Mouse (Mus musculus) kidney, postnatal 10 days (tissue): ENCODE measurements around the gene Trim46.
A peak's percentile ranks its signal among the peaks of the same experiment; 100 is the strongest.

Experiments used
- DNase-seq: peaks from one replicate; pipeline ENCODE4 v3.0.0; 2021; ENCODE audit warnings: mixed read lengths

The Trim46 gene

GRCm38 (mm10) chr3:89208075-89208657 is 37.9 kb downstream of the Trim46 start:
- DNase-seq = no peak

DNA sequence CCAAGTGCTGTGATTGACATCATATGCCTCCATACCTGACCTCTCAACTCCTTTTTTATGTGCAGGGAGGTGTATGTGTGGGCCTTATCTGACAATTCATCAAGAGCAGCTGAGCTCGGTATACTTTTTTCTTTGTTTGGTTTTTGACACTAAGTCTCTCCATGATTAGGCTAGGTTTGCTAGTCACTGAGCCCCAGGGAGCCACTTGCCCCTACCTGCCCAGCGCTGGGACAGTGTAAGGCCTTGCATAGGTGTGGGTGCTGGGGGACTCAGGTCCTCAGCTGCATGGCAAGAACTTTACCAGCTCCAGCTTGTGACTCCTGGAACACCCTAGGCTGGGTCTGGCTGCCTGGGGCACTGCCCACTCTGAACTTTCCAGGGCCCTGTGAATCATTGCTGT is 39.4 kb downstream of the Trim46 start:
- no peak for DNase-seq

DNA sequence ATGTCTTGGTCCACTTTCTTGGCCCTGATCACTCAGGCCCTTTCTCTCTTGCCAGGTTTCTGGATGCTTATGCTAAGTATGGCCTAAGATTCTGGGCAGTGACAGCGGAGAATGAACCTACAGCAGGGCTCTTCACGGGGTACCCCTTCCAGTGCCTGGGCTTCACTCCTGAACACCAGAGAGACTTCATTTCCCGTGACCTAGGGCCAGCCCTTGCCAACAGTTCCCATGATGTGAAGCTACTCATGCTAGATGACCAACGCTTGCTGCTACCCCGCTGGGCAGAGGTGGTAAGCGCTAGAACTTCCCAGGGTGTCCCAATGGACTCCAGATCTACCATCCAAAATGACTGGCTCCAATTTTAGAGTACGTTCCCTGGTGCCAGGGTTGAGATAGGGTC is 40.0 kb downstream of the Trim46 start:
- no peak for DNase-seq

- no peak for DNase-seq
These were observed 43.0 kb downstream of the Trim46 start for GRCm38 (mm10) chr3:89203142-89203514.

GRCm38 (mm10) chr3:89202253-89203141 is 43.6 kb downstream of the Trim46 start, which contains the start of gene Gba:
TSS of gene Gba (plus strand) at chr3:89202928.
- DNase-seq = peak; percentile 89

- DNase-seq = no peak
These were observed 46.3 kb downstream of the Trim46 start for GRCm38 (mm10) chr3:89199839-89200238.

DNA sequence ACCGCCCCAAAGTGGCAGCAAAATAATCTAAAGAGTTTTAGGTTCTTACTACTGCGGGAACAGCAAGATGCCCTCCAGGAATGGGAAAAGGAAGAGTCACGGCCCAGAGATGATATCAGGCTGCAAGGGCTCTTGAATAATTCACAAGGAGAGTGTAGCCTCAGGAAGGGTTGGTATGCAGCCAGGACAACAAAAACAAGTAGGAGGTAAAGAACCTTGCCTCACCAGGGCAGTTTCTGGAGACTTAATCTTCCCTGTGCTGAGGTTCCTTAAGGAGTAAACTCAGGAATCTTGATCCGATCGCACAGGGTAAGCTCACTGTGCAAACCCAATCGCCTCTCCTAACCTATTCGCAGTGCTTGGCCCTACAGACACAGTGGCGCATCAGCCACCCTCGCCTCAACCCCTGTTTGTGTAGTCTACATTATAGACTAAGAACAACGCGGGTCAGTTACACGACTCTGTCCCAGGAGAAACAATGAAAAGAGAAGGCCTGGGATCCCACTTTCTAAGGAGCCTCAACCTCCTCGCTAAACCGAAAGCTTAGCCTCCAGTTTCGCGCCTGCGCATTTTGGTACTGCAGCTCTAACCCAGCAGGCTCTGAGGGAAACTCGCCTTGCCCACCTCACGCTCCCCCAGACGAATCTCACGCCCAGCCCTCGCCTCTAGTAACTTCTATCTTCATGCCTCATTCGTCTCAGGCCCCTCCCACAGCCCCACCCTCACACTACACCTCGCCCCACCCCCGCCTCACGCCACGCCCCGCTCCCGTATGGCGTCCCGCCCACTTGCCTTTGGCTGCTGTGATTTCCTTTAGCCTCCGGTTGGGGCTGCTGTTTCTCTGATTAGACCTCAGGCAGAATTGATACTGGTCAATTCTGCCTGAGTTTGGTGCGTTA is 49.9 kb downstream of the Trim46 start:
- peak; percentile 97 for DNase-seq

- peak; percentile 55 for DNase-seq
These were observed 52.3 kb downstream of the Trim46 start for GRCm38 (mm10) chr3:89193853-89194252.

DNA sequence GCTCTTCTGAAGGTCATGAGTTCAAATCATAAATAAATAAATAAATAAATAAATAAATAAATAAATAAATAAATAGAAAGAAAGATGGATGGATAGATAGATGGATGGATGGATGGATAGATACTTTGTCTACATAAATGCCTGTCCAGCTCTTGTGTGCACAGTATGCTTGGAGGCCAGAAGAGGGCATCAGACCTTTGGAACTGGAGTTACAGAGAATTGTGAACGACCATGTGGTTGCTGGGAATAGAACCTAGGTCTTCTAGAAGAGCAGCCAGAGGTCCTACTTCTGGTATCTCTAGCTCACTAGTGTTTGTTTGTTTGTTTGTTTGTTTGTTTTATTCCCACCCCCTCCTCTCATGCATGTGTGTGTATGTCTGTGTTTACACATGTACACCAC is 52.8 kb downstream of the Trim46 start:
- no peak for DNase-seq

DNA sequence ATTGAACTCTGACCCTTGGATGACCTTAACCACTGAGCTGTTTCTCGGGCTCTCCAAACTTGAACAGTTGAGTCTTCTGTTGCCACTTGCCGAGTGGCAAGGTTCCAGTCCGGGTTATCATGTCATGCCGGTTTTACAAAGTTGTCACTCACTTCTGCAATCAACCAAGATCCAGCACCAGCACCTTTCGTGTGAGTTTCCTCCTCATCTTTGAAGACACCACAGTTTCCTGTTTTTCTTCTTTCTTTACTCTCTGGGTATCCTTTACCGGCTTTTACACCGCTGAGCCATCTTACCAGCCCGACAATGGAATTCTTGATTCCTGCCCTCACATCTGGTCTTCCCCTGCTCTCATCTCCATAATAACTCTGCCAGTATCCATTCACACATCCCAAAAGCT is 55.7 kb downstream of the Trim46 start:
- DNase-seq = no peak

DNA sequence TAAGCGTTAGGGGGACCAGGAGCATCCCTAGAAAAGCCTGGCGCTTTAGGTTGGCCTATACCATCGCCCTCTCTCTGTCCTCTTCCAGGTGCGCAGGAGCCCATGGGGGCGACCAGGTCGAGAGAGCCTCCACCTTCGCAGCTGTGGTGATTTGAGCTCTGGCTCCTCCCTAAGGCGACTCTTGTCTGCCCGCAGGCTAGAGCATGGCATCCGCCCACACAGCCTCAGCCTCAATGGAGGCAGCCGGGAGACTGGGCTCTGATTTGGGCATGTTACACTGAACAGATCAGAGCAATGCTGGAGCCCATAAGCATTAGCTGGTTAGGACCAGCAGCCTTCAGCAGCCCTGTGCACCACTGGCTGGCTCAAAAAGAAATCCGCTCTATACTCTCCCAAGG is 57.6 kb downstream of the Trim46 start:
- DNase-seq = no peak

GRCm38 (mm10) chr3:89187690-89188477 is 58.2 kb downstream of the Trim46 start:
- no peak for DNase-seq

- DNase-seq = no peak
These were observed 58.9 kb downstream of the Trim46 start for GRCm38 (mm10) chr3:89187197-89187596.
